Mouse (Mus musculus) midbrain, postnatal 0 days (tissue): ENCODE results near the gene Pgc. TPM values are rescaled to one million over a fixed set of nuclear protein-coding genes. Genes with fewer than 3 reads are reported as not detected.

ENCODE experiments used
- ATAC-seq: fragments of 200-750 bp; cut with Nextera tagmentation; 2 replicates; pipeline ENCODE4 v1.8.0; 2017; ENCODE audit warnings: moderate number of reproducible peaks, mild to moderate bottlenecking, moderate TSS enrichment, moderate library complexity; ENCODE audit not compliant: low FRiP score
- DNase-seq: peaks from one replicate; pipeline ENCODE4 v3.0.0-alpha.2; 2015; ENCODE audit warnings: low spot score
- H3K27ac ChIP-seq: fragments of 300-500 bp; sonication (generic); 2 replicates; pipeline ENCODE4 v1.5.1; 2014; ENCODE audit warnings: low read depth, mild to moderate bottlenecking, low read length, mixed read lengths
- H3K27me3 ChIP-seq: fragments of 300-500 bp; sonication (generic); 2 replicates; pipeline ENCODE4 v1.6.1; 2014; ENCODE audit warnings: low read length, control low read depth, mixed read lengths; ENCODE audit not compliant: insufficient read depth
- H3K36me3 ChIP-seq: fragments of 300-500 bp; sonication (generic); 2 replicates; pipeline ENCODE4 v1.6.1; 2014; ENCODE audit warnings: low read length, control low read depth, mixed read lengths; ENCODE audit not compliant: insufficient read depth
- H3K4me1 ChIP-seq: fragments of 300-500 bp; sonication (generic); 2 replicates; pipeline ENCODE4 v1.6.1; 2014; ENCODE audit warnings: mild to moderate bottlenecking, control low read depth, antibody characterized with exemption, low read length, mixed read lengths; ENCODE audit not compliant: insufficient read depth
- H3K4me2 ChIP-seq: fragments of 300-500 bp; sonication (generic); 2 replicates; pipeline ENCODE4 v1.6.1; 2014; ENCODE audit warnings: low read depth, mild to moderate bottlenecking, low read length, mixed read lengths; ENCODE audit not compliant: poor library complexity, severe bottlenecking
- H3K4me3 ChIP-seq: fragments of 300-500 bp; sonication (generic); 2 replicates; pipeline ENCODE4 v1.5.1; 2014; ENCODE audit warnings: low read depth, mild to moderate bottlenecking, low read length, moderate library complexity
- H3K9ac ChIP-seq: fragments of 300-500 bp; sonication (generic); replicated peaks from 2 replicates; pipeline ENCODE4 v1.6.1; 2014; ENCODE audit warnings: mild to moderate bottlenecking, low read length, moderate library complexity, mixed read lengths; ENCODE audit not compliant: poor library complexity, severe bottlenecking
- H3K9me3 ChIP-seq: fragments of 300-500 bp; sonication (generic); 2 replicates; pipeline ENCODE4 v1.6.1; 2016; ENCODE audit warnings: low read length, control low read depth
- CTCF ChIP-seq: IDR thresholded peaks from 2 replicates; pipeline ENCODE4 v1.5.1; 2016; ENCODE audit warnings: antibody characterized with exemption, mild to moderate bottlenecking
- WGBS: fragments of 180-500 bp; shearing (Covaris S2); extraction: QIAGEN DNeasy Blood & Tissue Kit; methylation state at CpG from one replicate; pipeline ENCODE4 v1.1.7; 2014; 5-methylcytosine and 5-hydroxymethylcytosine counted together
- polyA plus RNA-seq: library from polyadenylated mRNA; unstranded; fragments of >200 nt; fragmentation: Nextera tagmentation; extraction: Ambion mirVana; gene quantifications from 2 replicates; pipeline ENCODE4 v1.2.1, GENCODE M21; 2015
- total RNA-seq: library from RNA; depleted of rRNA; stranded (reverse); fragments of >200 nt; gene quantifications from 2 replicates; pipeline ENCODE4 v1.2.3, GENCODE M21; 2014; rRNA removed

Gene Pgc
- 0.27 and 1.5 TPM in 2 replicates for total RNA-seq
- 0.19 TPM in 1 of 2 replicates, not detected in the other for polyA plus RNA-seq

- WGBS, result 83% methylated on average over 11 of the region's 11 CpGs
- no peak for TF ChIP-seq CTCF
These were observed at the start of gene Pgc for GRCm38 (mm10) chr17:47726566-47726965. TSS of gene Pgc (plus strand) at chr17:47726842.

GRCm38 (mm10) chr17:47678238-47678637 lies 48.4 kb upstream of the Pgc start:
- H3K4me2 ChIP-seq, result no peak overlapping the region
- no peaks in the 10 kb centered on the region for H3K4me1 ChIP-seq
- ATAC-seq, result no peak
- H3K4me3 ChIP-seq, result no peak overlapping the region
- TF ChIP-seq CTCF, result no peak
- no peak for DNase-seq
- no peak overlapping the region for H3K9ac ChIP-seq
- H3K27me3 ChIP-seq, result no peaks in the 10 kb centered on the region
- peaks cover 48% of the 10 kb centered on the region for H3K36me3 ChIP-seq
- no peak overlapping the region for H3K27ac ChIP-seq
- H3K9me3 ChIP-seq, result no peaks in the 10 kb centered on the region
- WGBS, result over 99% methylated on average over 5 of the region's 5 CpGs

More at GRCm38 (mm10) chr17:47726566-47726965, at the start of gene Pgc:
- no peak for DNase-seq
- Histone ChIP-seq H3K27ac (no peak within 1 kb of the TSS), H3K4me1 (no peaks in the 10 kb centered on the region), H3K4me3 (no peak within 1 kb of the TSS), H3K9me3 (no peaks in the 10 kb centered on the region), H3K27me3 (no peaks in the 10 kb centered on the region), H3K4me2 (no peak within 1 kb of the TSS), H3K36me3 (no peaks in the 10 kb centered on the region), H3K9ac (no peak within 1 kb of the TSS)
- ATAC-seq, result no peak

GRCm38 (mm10) chr17:47678702-47679101 lies 47.9 kb upstream of the Pgc start:
- ATAC-seq, result no peak
- no peak for TF ChIP-seq CTCF

GRCm38 (mm10) chr17:47682836-47683235 lies 43.8 kb upstream of the Pgc start:
- Histone ChIP-seq H3K27ac (no peak overlapping the region), H3K4me1 (peaks cover 5% of the 10 kb centered on the region; the same call in 1 of the 2 replicates), H3K27me3 (no peaks in the 10 kb centered on the region), H3K4me2 (no peak overlapping the region), H3K36me3 (peaks cover 52% of the 10 kb centered on the region), H3K9ac (no peak overlapping the region), H3K9me3 (no peaks in the 10 kb centered on the region), H3K4me3 (no peak overlapping the region)
- TF ChIP-seq CTCF, result no peak
- WGBS, result 91% methylated on average over 4 of the region's 4 CpGs
- DNase-seq, result no peak
- ATAC-seq, result no peak

More at GRCm38 (mm10) chr17:47678702-47679101, 47.9 kb upstream of the Pgc start:
- Histone ChIP-seq H3K4me3 (no peak overlapping the region), H3K4me2 (no peak overlapping the region), H3K27ac (no peak overlapping the region), H3K27me3 (no peaks in the 10 kb centered on the region), H3K9me3 (no peaks in the 10 kb centered on the region), H3K4me1 (no peaks in the 10 kb centered on the region), H3K36me3 (peaks cover 50% of the 10 kb centered on the region), H3K9ac (no peak overlapping the region)
- WGBS, result 90% methylated on average over 5 of the region's 5 CpGs
- DNase-seq, result no peak

GRCm38 (mm10) chr17:47687409-47688343 lies 39.0 kb upstream of the Pgc start:
- Histone ChIP-seq H3K4me3 (peak overlapping the region; percentile 74), H3K9me3 (no peaks in the 10 kb centered on the region), H3K27me3 (no peaks in the 10 kb centered on the region), H3K4me2 (peak overlapping the region; percentile 89), H3K4me1 (peaks cover 5% of the 10 kb centered on the region; the same call in 1 of the 2 replicates), H3K27ac (peak overlapping the region; percentile 88), H3K36me3 (peaks cover 13% of the 10 kb centered on the region; the same call in 1 of the 2 replicates), H3K9ac (peak overlapping the region; percentile 86)
- TF ChIP-seq CTCF, result no peak
- ATAC-seq (peak; percentile 88), DNase-seq (peak; percentile 98)
- 1% methylated on average over 68 of the region's 70 CpGs for WGBS

GRCm38 (mm10) chr17:47688344-47688607 lies 38.4 kb upstream of the Pgc start, which contains the start of gene Tomm6:
TSS of gene Tomm6 (minus strand) at chr17:47688386.
- Histone ChIP-seq H3K9ac (peak within 1 kb of the TSS; percentile 86), H3K36me3 (peaks cover 12% of the 10 kb centered on the region; the same call in 1 of the 2 replicates), H3K4me2 (peak within 1 kb of the TSS; percentile 89), H3K27me3 (no peaks in the 10 kb centered on the region), H3K27ac (peak within 1 kb of the TSS; percentile 88), H3K4me1 (peaks cover 5% of the 10 kb centered on the region; the same call in 1 of the 2 replicates), H3K9me3 (no peaks in the 10 kb centered on the region), H3K4me3 (peak within 1 kb of the TSS; percentile 74)
- no peak for TF ChIP-seq CTCF
- no peak for DNase-seq
- ATAC-seq, result no peak
- 2% methylated on average over 9 of the region's 9 CpGs for WGBS
